Comparison of ENCODE assay signal across 8 mouse cellular contexts in genomic region chr6:48445181-48446101, GRCm38 (mm10). TPM values are rescaled to one million over a fixed set of nuclear protein-coding genes. Genes with fewer than 3 reads are reported as not detected.
A peak's percentile ranks its signal among the peaks of the same experiment; 100 is the strongest.
DNase-seq lines count a peak whose midpoint lies in the region; ATAC-seq lines count a peak whose summit lies in the region.

Gene Zfp467 (minus strand): TSS chr6:48445825.

- H3K27me3 ChIP-seq in intestine, embryonic 16.5 days (replicated peaks; ENCODE audit: control insufficient read depth, insufficient read depth, low read length), result no peaks in the 10 kb centered on the region
- peaks cover 8% of the 10 kb centered on the region; the same call in 1 of the 2 replicates for H3K27me3 ChIP-seq in limb, embryonic 10.5 days (ENCODE audit: low read depth, poor library complexity, severe bottlenecking)
- peaks cover 29% of the 10 kb centered on the region for H3K27me3 ChIP-seq in midbrain, embryonic 10.5 days (ENCODE audit: low read depth, poor library complexity, severe bottlenecking)

- WGBS in intestine, embryonic 16.5 days, result under 1% methylated on average over 65 of the region's 65 CpGs
- WGBS in limb, embryonic 10.5 days, result under 1% methylated on average over 65 of the region's 65 CpGs
- under 1% methylated on average over 64 of the region's 65 CpGs for WGBS in midbrain, embryonic 10.5 days

- H3K9ac ChIP-seq in intestine, embryonic 16.5 days (ENCODE audit: low read depth, low read length), result peak within 1 kb of the TSS; percentile 96

- peaks cover 19% of the 10 kb centered on the region for H3K36me3 ChIP-seq in intestine, embryonic 16.5 days (ENCODE audit: control insufficient read depth, insufficient read depth, low read length)
- peaks cover 23% of the 10 kb centered on the region for H3K36me3 ChIP-seq in limb, embryonic 10.5 days
- H3K36me3 ChIP-seq in midbrain, embryonic 10.5 days, result peaks cover 17% of the 10 kb centered on the region

- peak within 1 kb of the TSS; percentile 78 for H3K4me2 ChIP-seq in intestine, embryonic 16.5 days (ENCODE audit: low read depth, low read length)

- H3K27ac ChIP-seq in intestine, embryonic 16.5 days (ENCODE audit: low read length), result peak within 1 kb of the TSS; percentile 96
- H3K27ac ChIP-seq in limb, embryonic 10.5 days, result peak within 1 kb of the TSS; percentile 98
- peak within 1 kb of the TSS; percentile 97 for H3K27ac ChIP-seq in midbrain, embryonic 10.5 days (replicated peaks)

- peak; percentile 20 to 38 for DNase-seq in left cerebral cortex, adult 18-20 months (ENCODE audit: low spot score in 2 of 2)
- no peak for DNase-seq in left cerebral cortex, adult 11 months (ENCODE audit: low spot score)
- DNase-seq in embryo, embryonic 10 days (ENCODE audit: low spot score), result peak; percentile 52
- DNase-seq in gonadal fat pad, adult 2 months (ENCODE audit: low read depth), result no peak
- DNase-seq in limb, embryonic 10.5 days (ENCODE audit: low spot score), result peak; percentile 70
- peak; percentile 51 for DNase-seq in midbrain, embryonic 10.5 days (ENCODE audit: low spot score)
- peak; percentile 19 to 40 for DNase-seq in spleen, postnatal 10 days (ENCODE audit: low spot score in 2 of 2)

- peak within 1 kb of the TSS; percentile 91 for H3K4me3 ChIP-seq in intestine, embryonic 16.5 days (ENCODE audit: low read length)
- H3K4me3 ChIP-seq in limb, embryonic 10.5 days, result peak within 1 kb of the TSS; percentile 84
- H3K4me3 ChIP-seq in midbrain, embryonic 10.5 days, result peak within 1 kb of the TSS; percentile 89

- ATAC-seq in intestine, embryonic 16.5 days, result peak; percentile 57

- no peaks in the 10 kb centered on the region for H3K9me3 ChIP-seq in intestine, embryonic 16.5 days (ENCODE audit: control insufficient read depth, low read length)
- H3K9me3 ChIP-seq in limb, embryonic 10.5 days (replicated peaks), result no peaks in the 10 kb centered on the region
- peaks cover 9% of the 10 kb centered on the region; the same call in 1 of the 2 replicates for H3K9me3 ChIP-seq in midbrain, embryonic 10.5 days (replicated peaks)

- H3K4me1 ChIP-seq in intestine, embryonic 16.5 days (ENCODE audit: control insufficient read depth, insufficient read depth, low read length), result peaks cover 18% of the 10 kb centered on the region
- peaks cover 62% of the 10 kb centered on the region for H3K4me1 ChIP-seq in limb, embryonic 10.5 days
- H3K4me1 ChIP-seq in midbrain, embryonic 10.5 days, result peaks cover 50% of the 10 kb centered on the region

RNA-seq across cellular contexts. Expression of gene Zfp467, which starts in this region (rescaled TPM):
- total RNA-seq in left cerebral cortex, adult 18-20 months (2021), result 10 to 100 TPM; 30.9 to 31.6 TPM
- polyA plus RNA-seq in gonadal fat pad, adult 2 months (2012; rRNA removed), result 18.0 and 22.4 TPM in 2 replicates
- 17.3 and 17.8 TPM in 2 replicates for polyA plus RNA-seq in intestine, embryonic 16.5 days (2015; fragmentation: Nextera tagmentation; extraction: Ambion mirVana)
- 11.0 and 19.6 TPM in 2 replicates for polyA plus RNA-seq in limb, embryonic 10.5 days (2016; fragmentation: Nextera tagmentation; extraction: Ambion mirVana)
- polyA plus RNA-seq in midbrain, embryonic 10.5 days (2016; fragmentation: Nextera tagmentation; extraction: Ambion mirVana), result 10.1 and 13.6 TPM in 2 replicates

Comparison
In these comparisons a context has a peak if more than half of its experiments do, and no peak if none do; other contexts are left out.
1. DNase-seq: peak in left cerebral cortex, adult 18-20 months (2 of 2), embryo, embryonic 10 days (single experiment), limb, embryonic 10.5 days (single experiment), midbrain, embryonic 10.5 days (single experiment) and spleen, postnatal 10 days (2 of 2); none in left cerebral cortex, adult 11 months (single experiment) and gonadal fat pad, adult 2 months (single experiment).
2. Peak in every context shown above with its lines, with median percentiles within 50 percentile points of each other: H3K27ac ChIP-seq and H3K4me3 ChIP-seq.